Mouse (Mus musculus): Measurements from ENCODE around the gene Unc93b1. TPM values are rescaled to one million over a fixed set of nuclear protein-coding genes. Genes with fewer than 3 reads are reported as not detected.

Unc93b1 gene
- total RNA-seq, 2 experiments from 2014 or later, result 29.3 to 34.4 TPM

Other genes with a start within 250 kb of the Unc93b1 start
- gene Lrp5, start 248.6 kb upstream of the Unc93b1 start, total RNA-seq (2015; ENCODE audit: low replicate concordance), result 0.42 and 5.0 TPM in 2 replicates
- gene Lrp5, start 248.6 kb upstream of the Unc93b1 start, total RNA-seq (2017; ENCODE audit: low replicate concordance), result 1.8 and 1.9 TPM in 2 replicates
- gene 1810055G02Rik, start 226.9 kb upstream of the Unc93b1 start, total RNA-seq (2015; ENCODE audit: low replicate concordance), result 5.0 and 8.4 TPM in 2 replicates
- gene 1810055G02Rik, start 226.9 kb upstream of the Unc93b1 start, total RNA-seq (2017; ENCODE audit: low replicate concordance), result 3.1 and 3.2 TPM in 2 replicates
- gene Kmt5b, start 167.8 kb upstream of the Unc93b1 start, total RNA-seq (2015; ENCODE audit: low replicate concordance), result 15.1 and 19.1 TPM in 2 replicates
- 22.0 and 35.7 TPM in 2 replicates for gene Kmt5b, start 167.8 kb upstream of the Unc93b1 start, total RNA-seq (2017; ENCODE audit: low replicate concordance)
- gene Chka, start 83.4 kb upstream of the Unc93b1 start, total RNA-seq (2015; ENCODE audit: low replicate concordance), result 10.1 and 13.4 TPM in 2 replicates
- gene Chka, start 83.4 kb upstream of the Unc93b1 start, total RNA-seq (2017; ENCODE audit: low replicate concordance), result 10.8 and 11.8 TPM in 2 replicates
- 40.0 and 51.6 TPM in 2 replicates for gene Tcirg1, start 28.1 kb upstream of the Unc93b1 start, total RNA-seq (2015; ENCODE audit: low replicate concordance)
- gene Tcirg1, start 28.1 kb upstream of the Unc93b1 start, total RNA-seq (2017; ENCODE audit: low replicate concordance), result 30.5 and 44.4 TPM in 2 replicates
- gene Ndufs8, start 22.4 kb upstream of the Unc93b1 start, total RNA-seq (2015; ENCODE audit: low replicate concordance), result 46.5 and 52.4 TPM in 2 replicates
- gene Ndufs8, start 22.4 kb upstream of the Unc93b1 start, total RNA-seq (2017; ENCODE audit: low replicate concordance), result 24.1 and 28.5 TPM in 2 replicates
- gene Aldh3b1, start 5.4 kb upstream of the Unc93b1 start, total RNA-seq (2015; ENCODE audit: low replicate concordance), result 5.4 TPM in 2 replicates
- gene Aldh3b1, start 5.4 kb upstream of the Unc93b1 start, total RNA-seq (2017; ENCODE audit: low replicate concordance), result 4.7 and 6.8 TPM in 2 replicates
- gene Aldh3b3, start 23.5 kb downstream of the Unc93b1 start, total RNA-seq (2015; ENCODE audit: low replicate concordance), result 3.6 TPM in 1 of 2 replicates, not detected in the other
- not detected in 2 replicates for gene Aldh3b3, start 23.5 kb downstream of the Unc93b1 start, total RNA-seq (2017; ENCODE audit: low replicate concordance)
- 1.3 and 6.5 TPM in 2 replicates for gene Aldh3b2, start 37.1 kb downstream of the Unc93b1 start, total RNA-seq (2015; ENCODE audit: low replicate concordance)
- 1.1 and 2.4 TPM in 2 replicates for gene Aldh3b2, start 37.1 kb downstream of the Unc93b1 start, total RNA-seq (2017; ENCODE audit: low replicate concordance)
- gene Acy3, start 51.4 kb downstream of the Unc93b1 start, total RNA-seq (2015; ENCODE audit: low replicate concordance), result not detected in 2 replicates
- not detected in 2 replicates for gene Acy3, start 51.4 kb downstream of the Unc93b1 start, total RNA-seq (2017; ENCODE audit: low replicate concordance)
- gene Tbx10, start 57.6 kb downstream of the Unc93b1 start, total RNA-seq (2015; ENCODE audit: low replicate concordance), result not detected in 2 replicates
- gene Tbx10, start 57.6 kb downstream of the Unc93b1 start, total RNA-seq (2017; ENCODE audit: low replicate concordance), result not detected in 2 replicates
- not detected in 2 replicates for gene Nudt8, start 65.4 kb downstream of the Unc93b1 start, total RNA-seq (2015; ENCODE audit: low replicate concordance)
- gene Nudt8, start 65.4 kb downstream of the Unc93b1 start, total RNA-seq (2017; ENCODE audit: low replicate concordance), result 1.4 TPM in 1 of 2 replicates, not detected in the other
- not detected in 2 replicates for gene Gm49405, start 65.4 kb downstream of the Unc93b1 start, total RNA-seq (2015; ENCODE audit: low replicate concordance)
- 0.90 TPM in 1 of 2 replicates, not detected in the other for gene Gm49405, start 65.4 kb downstream of the Unc93b1 start, total RNA-seq (2017; ENCODE audit: low replicate concordance)
- gene Doc2g, start 68.1 kb downstream of the Unc93b1 start, total RNA-seq (2015; ENCODE audit: low replicate concordance), result 0.42 TPM in 1 of 2 replicates, not detected in the other
- gene Doc2g, start 68.1 kb downstream of the Unc93b1 start, total RNA-seq (2017; ENCODE audit: low replicate concordance), result 3.0 TPM in 1 of 2 replicates, not detected in the other
- gene Ndufv1, start 77.6 kb downstream of the Unc93b1 start, total RNA-seq (2015; ENCODE audit: low replicate concordance), result 77.1 and 96.6 TPM in 2 replicates
- 161 and 207 TPM in 2 replicates for gene Ndufv1, start 77.6 kb downstream of the Unc93b1 start, total RNA-seq (2017; ENCODE audit: low replicate concordance)
- gene Gstp1, start 102.8 kb downstream of the Unc93b1 start, total RNA-seq (2015; ENCODE audit: low replicate concordance), result 115 and 185 TPM in 2 replicates
- 22.8 and 23.9 TPM in 2 replicates for gene Gstp1, start 102.8 kb downstream of the Unc93b1 start, total RNA-seq (2017; ENCODE audit: low replicate concordance)
- 3.2 TPM in 1 of 2 replicates, not detected in the other for gene Gstp2, start 110.8 kb downstream of the Unc93b1 start, total RNA-seq (2015; ENCODE audit: low replicate concordance)
- 3.2 TPM in 1 of 2 replicates, not detected in the other for gene Gstp2, start 110.8 kb downstream of the Unc93b1 start, total RNA-seq (2017; ENCODE audit: low replicate concordance)
- gene Gstp3, start 124.4 kb downstream of the Unc93b1 start, total RNA-seq (2015; ENCODE audit: low replicate concordance), result 8.8 and 15.9 TPM in 2 replicates
- 16.8 and 19.8 TPM in 2 replicates for gene Gstp3, start 124.4 kb downstream of the Unc93b1 start, total RNA-seq (2017; ENCODE audit: low replicate concordance)
- not detected in 2 replicates for gene Cabp2, start 146.4 kb downstream of the Unc93b1 start, total RNA-seq (2015; ENCODE audit: low replicate concordance)
- not detected in 2 replicates for gene Cabp2, start 146.4 kb downstream of the Unc93b1 start, total RNA-seq (2017; ENCODE audit: low replicate concordance)
- gene Cdk2ap2, start 162.0 kb downstream of the Unc93b1 start, total RNA-seq (2015; ENCODE audit: low replicate concordance), result 118 and 124 TPM in 2 replicates
- gene Cdk2ap2, start 162.0 kb downstream of the Unc93b1 start, total RNA-seq (2017; ENCODE audit: low replicate concordance), result 17.9 and 36.3 TPM in 2 replicates
- gene Pitpnm1, start 164.8 kb downstream of the Unc93b1 start, total RNA-seq (2015; ENCODE audit: low replicate concordance), result 56.6 and 67.1 TPM in 2 replicates
- 33.9 and 60.9 TPM in 2 replicates for gene Pitpnm1, start 164.8 kb downstream of the Unc93b1 start, total RNA-seq (2017; ENCODE audit: low replicate concordance)
- 33.5 and 72.1 TPM in 2 replicates for gene Aip, start 190.7 kb downstream of the Unc93b1 start, total RNA-seq (2015; ENCODE audit: low replicate concordance)
- gene Aip, start 190.7 kb downstream of the Unc93b1 start, total RNA-seq (2017; ENCODE audit: low replicate concordance), result 41.2 and 41.8 TPM in 2 replicates
- gene Gpr152, start 204.6 kb downstream of the Unc93b1 start, total RNA-seq (2015; ENCODE audit: low replicate concordance), result 1.1 TPM in 1 of 2 replicates, not detected in the other
- not detected in 2 replicates for gene Gpr152, start 204.6 kb downstream of the Unc93b1 start, total RNA-seq (2017; ENCODE audit: low replicate concordance)
- gene Cabp4, start 208.8 kb downstream of the Unc93b1 start, total RNA-seq (2015; ENCODE audit: low replicate concordance), result not detected in 2 replicates
- not detected in 2 replicates for gene Cabp4, start 208.8 kb downstream of the Unc93b1 start, total RNA-seq (2017; ENCODE audit: low replicate concordance)
- 68.3 and 83.3 TPM in 2 replicates for gene Coro1b, start 213.4 kb downstream of the Unc93b1 start, total RNA-seq (2015; ENCODE audit: low replicate concordance)
- gene Coro1b, start 213.4 kb downstream of the Unc93b1 start, total RNA-seq (2017; ENCODE audit: low replicate concordance), result 8.5 and 48.9 TPM in 2 replicates
- gene Ptprcap, start 218.4 kb downstream of the Unc93b1 start, total RNA-seq (2015; ENCODE audit: low replicate concordance), result 66.3 and 73.4 TPM in 2 replicates
- gene Ptprcap, start 218.4 kb downstream of the Unc93b1 start, total RNA-seq (2017; ENCODE audit: low replicate concordance), result 14.4 and 38.8 TPM in 2 replicates
- 39.8 and 52.3 TPM in 2 replicates for gene Rps6kb2, start 228.2 kb downstream of the Unc93b1 start, total RNA-seq (2015; ENCODE audit: low replicate concordance)
- 21.4 and 34.8 TPM in 2 replicates for gene Rps6kb2, start 228.2 kb downstream of the Unc93b1 start, total RNA-seq (2017; ENCODE audit: low replicate concordance)
- 0.72 and 2.5 TPM in 2 replicates for gene Carns1, start 240.3 kb downstream of the Unc93b1 start, total RNA-seq (2015; ENCODE audit: low replicate concordance)
- gene Carns1, start 240.3 kb downstream of the Unc93b1 start, total RNA-seq (2017; ENCODE audit: low replicate concordance), result 0.13 and 1.5 TPM in 2 replicates